Mouse (Mus musculus): ENCODE measurements at regions not wholly inside any gene's neighbourhood (a gene's known extent, or its start where the extent isn't known, plus 50 kb on each side); places are given as distances from the start of the nearest gene placed in this dataset.
A peak's percentile ranks its signal among the peaks of the same experiment; 100 is the strongest.

GRCm38 (mm10) chr5:35221451-35222305 lies 56.4 kb upstream of the Adra2c start:
- DNase-seq, result no peak

- DNase-seq, result no peak
Measured at GRCm38 (mm10) chr5:35216271-35216670, 61.8 kb upstream of the Adra2c start.

DNA sequence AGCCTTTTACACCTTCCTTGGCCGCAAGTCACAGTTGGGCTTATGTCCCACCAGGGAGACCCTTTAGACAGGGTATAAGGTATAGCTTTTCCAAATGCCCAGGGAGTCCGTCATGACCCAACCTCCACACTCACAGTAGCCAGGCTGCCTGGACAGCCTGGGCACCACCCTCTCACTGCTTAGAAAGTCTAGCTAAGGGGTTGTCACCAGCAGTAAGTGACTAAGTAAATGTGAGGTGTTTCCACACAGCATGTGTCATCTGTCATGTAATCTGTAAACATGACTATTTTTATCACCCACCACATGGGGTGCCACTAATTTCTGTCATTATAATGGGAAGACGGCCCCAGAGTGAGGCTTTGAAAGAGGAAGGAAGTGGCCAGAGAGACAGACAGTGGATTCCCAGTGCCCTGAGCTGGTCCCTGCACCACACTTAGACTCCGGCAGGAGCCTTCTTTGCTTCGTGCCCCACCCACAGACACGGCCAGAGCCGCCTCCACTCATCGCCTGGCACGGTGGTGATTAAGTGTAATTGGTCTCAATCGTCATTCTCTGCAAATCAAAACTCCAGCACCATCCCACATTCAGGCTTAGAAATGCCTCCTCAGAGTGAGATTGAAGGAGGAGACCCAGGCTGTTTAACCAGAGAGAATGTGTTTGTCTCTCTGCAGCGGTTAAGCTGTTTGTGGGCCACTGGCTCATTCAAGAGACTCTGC lies 62.5 kb upstream of the Adra2c start:
- no peak for DNase-seq

DNA sequence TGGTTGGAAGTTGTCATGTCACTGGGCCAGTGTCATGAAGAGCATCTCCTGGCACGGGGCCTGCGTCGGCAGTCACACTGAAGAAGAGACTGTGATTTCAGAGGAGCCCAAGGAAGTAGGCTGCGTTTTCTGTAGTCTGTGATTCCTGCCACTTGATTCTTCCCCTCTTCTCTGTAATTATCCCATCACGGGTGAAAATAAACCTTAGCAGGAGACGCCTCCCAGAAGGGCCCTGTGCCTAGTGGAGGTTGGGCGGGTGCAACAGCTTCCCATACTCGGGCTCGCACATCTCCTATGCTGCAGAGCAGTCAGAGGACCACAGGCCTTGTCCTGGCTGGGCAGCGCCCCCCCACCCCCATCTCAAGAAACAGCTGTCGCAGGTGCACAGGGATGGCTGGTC lies 63.1 kb upstream of the Adra2c start:
- DNase-seq, result no peak

DNA sequence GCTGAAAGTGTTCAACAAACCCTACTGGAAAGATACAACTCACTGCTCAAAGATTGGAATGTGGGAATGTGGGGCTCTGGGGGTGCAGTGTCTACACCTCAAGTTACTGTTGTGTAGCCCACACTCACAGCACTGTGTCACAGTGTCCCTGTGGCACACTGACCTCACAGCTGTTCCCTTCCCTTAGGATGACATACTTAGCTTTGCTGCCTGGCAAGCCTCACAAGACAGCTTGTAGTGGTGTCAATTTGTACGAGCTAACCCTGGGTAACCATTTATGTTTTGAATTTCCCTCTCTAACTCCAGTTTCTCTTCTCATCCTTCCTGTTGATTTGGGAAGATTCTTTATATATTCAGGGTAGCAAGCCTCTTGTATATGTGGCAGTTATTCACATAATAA lies 68.8 kb upstream of the Adra2c start:
- DNase-seq, result no peak

DNA sequence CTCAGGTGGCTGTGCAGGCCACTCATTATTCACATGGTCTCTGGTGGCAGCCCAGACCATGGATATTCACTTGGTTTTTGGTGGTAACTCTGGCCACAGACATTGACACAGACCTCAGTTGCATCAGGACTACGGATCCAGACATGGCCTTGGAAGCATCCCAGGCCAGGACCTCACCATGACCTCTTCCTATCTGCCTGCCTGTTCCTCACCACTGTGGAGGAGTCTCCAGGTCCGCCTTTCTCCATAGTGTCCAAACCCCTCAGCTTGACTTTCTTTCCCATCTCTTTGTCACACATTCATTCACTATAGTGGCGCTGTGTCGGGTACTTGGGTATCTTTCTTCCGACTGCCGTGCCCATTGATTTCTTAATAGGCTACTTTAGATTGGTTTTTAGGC lies 74.1 kb upstream of the Adra2c start:
- DNase-seq, result no peak

DNA sequence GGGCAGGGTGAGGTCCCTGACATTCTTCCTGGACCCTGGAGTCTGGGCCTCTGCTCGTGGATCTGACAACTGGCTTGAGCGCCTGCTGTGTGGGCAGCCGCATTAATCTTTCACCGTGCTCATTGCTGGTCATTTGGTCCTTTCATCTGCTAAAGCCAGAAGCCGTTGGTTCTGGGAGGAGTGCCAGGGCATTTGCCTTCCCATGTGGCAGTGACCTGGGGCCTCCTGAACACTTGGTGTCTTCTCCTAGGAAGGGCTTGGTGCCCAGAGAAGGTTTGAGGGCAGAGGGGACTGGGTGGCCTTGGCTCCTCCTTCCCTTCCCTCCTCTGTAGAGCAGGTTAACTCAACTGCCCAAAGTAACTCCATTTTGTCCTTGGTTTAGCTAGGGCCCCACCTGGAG lies 79.7 kb upstream of the Adra2c start:
- DNase-seq, result no peak

GRCm38 (mm10) chr5:35189113-35189797 lies 83.7 kb upstream of the Lrpap1 start:
- DNase-seq, result peak; percentile 14 to 19

GRCm38 (mm10) chr5:35185826-35186225 lies 80.3 kb upstream of the Lrpap1 start:
- DNase-seq, result no peak

GRCm38 (mm10) chr5:35185289-35185688 lies 79.7 kb upstream of the Lrpap1 start:
- no peak for DNase-seq

- no peak for DNase-seq
Measured at GRCm38 (mm10) chr5:35183418-35183817, 77.9 kb upstream of the Lrpap1 start.

- DNase-seq, result no peak
Measured at GRCm38 (mm10) chr5:35177332-35177731, 71.8 kb upstream of the Lrpap1 start.

DNA sequence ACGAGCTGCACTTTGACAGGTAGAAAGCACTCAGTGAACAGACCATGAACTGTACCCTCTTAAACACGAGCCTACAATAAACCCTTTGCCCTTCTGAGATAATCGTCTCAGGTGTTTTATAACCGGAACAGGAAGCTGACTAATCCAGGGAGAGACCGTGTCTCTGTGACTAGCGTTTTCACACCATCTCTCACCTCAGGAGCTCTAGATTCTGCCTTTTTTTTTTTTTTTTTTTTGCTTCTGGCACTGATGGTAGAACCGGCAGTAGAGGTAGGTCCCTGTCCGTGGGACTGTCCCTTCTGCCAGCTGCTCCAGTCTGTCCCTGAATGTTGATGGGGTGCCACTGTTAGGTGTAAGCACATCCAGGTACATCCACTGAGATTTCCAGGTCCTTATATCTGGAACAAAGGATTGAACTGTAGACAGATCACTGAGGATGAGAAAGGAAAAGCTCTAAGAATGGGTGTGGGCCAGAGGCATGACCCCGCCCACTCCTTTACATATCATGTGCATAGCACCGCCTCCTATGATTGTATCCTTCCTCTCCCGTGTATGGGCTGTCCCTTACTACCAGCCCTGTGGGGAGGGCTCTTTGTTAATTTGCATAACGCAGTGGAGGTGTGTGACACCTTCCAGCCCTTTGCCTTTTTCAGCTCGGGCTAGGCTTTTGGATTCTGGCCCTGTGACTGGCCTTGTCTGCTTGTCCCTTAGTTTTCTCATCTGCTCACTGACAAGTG lies 70.7 kb upstream of the Lrpap1 start:
- no peak for DNase-seq

DNA sequence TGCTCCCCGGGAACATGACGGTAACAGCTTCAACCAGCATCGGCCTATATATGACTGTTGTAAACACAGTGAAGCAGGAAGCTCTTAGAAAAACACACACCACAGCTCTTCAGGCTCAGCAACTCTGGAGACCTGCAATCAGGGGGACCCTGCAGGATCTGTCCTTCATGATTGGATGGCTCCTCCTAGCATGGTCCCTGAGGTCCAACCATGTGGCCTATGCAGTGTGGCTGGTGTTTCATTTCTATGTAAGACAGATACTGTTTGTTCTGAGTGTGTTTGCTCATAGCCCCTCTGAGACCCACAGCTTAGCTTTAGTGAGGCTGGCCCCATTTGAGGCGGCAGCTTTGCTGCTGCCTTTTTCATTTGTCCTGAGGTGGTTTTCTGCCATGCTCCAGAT lies 68.8 kb upstream of the Lrpap1 start:
- no peak for DNase-seq

GRCm38 (mm10) chr5:35171336-35171735 lies 65.8 kb upstream of the Lrpap1 start:
- DNase-seq, result no peak

DNA sequence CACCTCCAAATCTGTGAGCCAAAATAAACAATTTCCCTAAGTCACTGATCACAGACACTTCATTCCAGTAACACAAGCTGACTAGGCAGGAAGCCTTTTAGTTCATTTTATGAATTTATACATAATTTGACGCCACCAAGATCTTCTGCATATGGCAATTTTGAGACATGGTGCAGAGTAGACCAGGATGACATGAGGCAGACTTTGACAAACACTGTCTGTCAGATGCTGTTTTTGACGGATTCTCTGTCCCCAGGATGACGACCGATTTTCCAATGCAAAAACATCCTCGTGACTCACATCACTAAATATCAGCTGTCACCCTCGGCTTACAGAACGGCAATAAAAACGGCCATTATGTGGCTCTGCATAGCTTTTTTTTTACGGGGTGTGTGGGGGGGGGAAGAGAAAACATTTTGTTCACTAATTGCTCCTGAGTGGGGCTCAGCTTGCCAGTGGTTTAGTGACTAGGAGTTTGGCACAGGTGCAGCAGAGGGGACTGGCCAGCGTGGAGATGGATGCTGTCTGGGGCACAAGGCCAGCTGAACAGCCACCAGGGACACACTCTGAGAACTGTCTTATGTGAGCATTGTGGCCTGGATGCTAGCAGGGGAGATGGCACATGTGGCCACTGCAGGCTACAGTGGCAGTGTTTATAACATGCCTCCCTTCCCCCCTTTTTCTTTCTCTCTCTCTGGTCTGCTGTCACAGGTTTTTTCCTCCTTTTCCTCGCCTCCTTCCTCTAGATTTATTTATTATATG lies 65.0 kb upstream of the Lrpap1 start:
- no peak for DNase-seq

- no peak for DNase-seq
Measured at GRCm38 (mm10) chr5:35169614-35170293, 64.2 kb upstream of the Lrpap1 start.

DNA sequence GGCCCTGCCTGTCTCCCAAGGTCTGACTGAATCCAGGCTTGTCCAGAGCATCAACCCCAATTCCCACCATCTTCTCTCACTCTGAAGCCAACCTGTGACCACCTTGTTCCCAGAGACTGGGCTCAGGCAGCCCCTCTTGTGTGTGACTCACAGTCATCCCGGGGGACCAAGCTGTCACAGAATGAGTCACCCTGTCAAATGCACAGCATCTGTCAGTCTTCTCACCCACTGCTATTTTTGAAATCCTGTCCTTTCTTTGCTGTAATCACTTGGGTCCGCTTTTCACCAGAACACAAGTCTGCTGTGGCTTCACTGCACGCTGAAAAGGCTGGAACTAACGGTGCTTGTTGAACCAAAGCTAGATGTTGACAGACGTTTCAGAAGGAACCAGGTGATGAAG lies 63.3 kb upstream of the Lrpap1 start:
- no peak for DNase-seq

GRCm38 (mm10) chr5:35168369-35168768 lies 62.8 kb upstream of the Lrpap1 start:
- no peak for DNase-seq

GRCm38 (mm10) chr5:35165993-35166392 lies 60.4 kb upstream of the Lrpap1 start:
- DNase-seq, result no peak

GRCm38 (mm10) chr5:35165459-35165858 lies 59.9 kb upstream of the Lrpap1 start:
- DNase-seq, result no peak

- no peak for DNase-seq
Measured at GRCm38 (mm10) chr5:35162607-35163006, 57.0 kb upstream of the Lrpap1 start.

Data from spleen, adult 18-20 months (tissue).